Mouse (Mus musculus) lung, embryonic 16.5 days (tissue): ENCODE measurements around the gene Ddr1. TPM values are rescaled to one million over a fixed set of nuclear protein-coding genes. Genes with fewer than 3 reads are reported as not detected.

Source experiments
- ATAC-seq: fragments of 200-750 bp; cut with Nextera tagmentation; 2 replicates; pipeline ENCODE4 v1.8.0; 2017; ENCODE audit warnings: low read depth, mild to moderate bottlenecking, moderate library complexity
- H3K27ac ChIP-seq: fragments of 300-500 bp; sonication (generic); 2 replicates; pipeline ENCODE4 v1.5.1; 2014; ENCODE audit warnings: mild to moderate bottlenecking, control low read depth, low read length
- H3K27me3 ChIP-seq: fragments of 300-500 bp; sonication (generic); 2 replicates; pipeline ENCODE4 v1.6.1; 2014; ENCODE audit warnings: low read depth, low read length, mixed read lengths; ENCODE audit not compliant: control insufficient read depth, insufficient read depth
- H3K36me3 ChIP-seq: fragments of 300-500 bp; sonication (generic); 2 replicates; pipeline ENCODE4 v1.6.1; 2014; ENCODE audit warnings: low read length; ENCODE audit not compliant: control insufficient read depth, insufficient read depth
- H3K4me1 ChIP-seq: fragments of 300-500 bp; sonication (generic); replicated peaks from 2 replicates; pipeline ENCODE4 v1.6.1; 2014; ENCODE audit warnings: low read length, mixed read lengths; ENCODE audit not compliant: control insufficient read depth, insufficient read depth
- H3K4me2 ChIP-seq: fragments of 300-500 bp; sonication (generic); 2 replicates; pipeline ENCODE4 v1.6.1; 2014; ENCODE audit warnings: low read depth, low read length, control low read depth
- H3K4me3 ChIP-seq: fragments of 300-500 bp; sonication (generic); 2 replicates; pipeline ENCODE4 v1.5.1; 2014; ENCODE audit warnings: mild to moderate bottlenecking, low read length, control low read depth
- H3K9ac ChIP-seq: fragments of 300-500 bp; sonication (generic); 2 replicates; pipeline ENCODE4 v1.6.1; 2014; ENCODE audit warnings: low read length, control low read depth
- H3K9me3 ChIP-seq: fragments of 300-500 bp; sonication (generic); 2 replicates; pipeline ENCODE4 v1.6.1; 2016; ENCODE audit warnings: low read length; ENCODE audit not compliant: control insufficient read depth
- WGBS: fragments of 180-500 bp; shearing (Covaris S2); extraction: QIAGEN DNeasy Blood & Tissue Kit; methylation state at CpG from one replicate; pipeline ENCODE4 v1.1.7; 2014; 5-methylcytosine and 5-hydroxymethylcytosine counted together
- polyA plus RNA-seq: library from polyadenylated mRNA; unstranded; fragments of >200 nt; fragmentation: Nextera tagmentation; extraction: Ambion mirVana; gene quantifications from 2 replicates; pipeline ENCODE4 v1.2.1, GENCODE M21; 2015

The Ddr1 gene
- polyA plus RNA-seq, 1 experiment from 2014 or later: 50.5 TPM

GRCm38 (mm10) chr17:35698501-35698883 is 5.9 kb downstream of the Ddr1 start:
- peak overlapping the region; percentile 57 for H3K4me2 ChIP-seq
- 31% methylated on average over 5 of the region's 5 CpGs for WGBS

DNA sequence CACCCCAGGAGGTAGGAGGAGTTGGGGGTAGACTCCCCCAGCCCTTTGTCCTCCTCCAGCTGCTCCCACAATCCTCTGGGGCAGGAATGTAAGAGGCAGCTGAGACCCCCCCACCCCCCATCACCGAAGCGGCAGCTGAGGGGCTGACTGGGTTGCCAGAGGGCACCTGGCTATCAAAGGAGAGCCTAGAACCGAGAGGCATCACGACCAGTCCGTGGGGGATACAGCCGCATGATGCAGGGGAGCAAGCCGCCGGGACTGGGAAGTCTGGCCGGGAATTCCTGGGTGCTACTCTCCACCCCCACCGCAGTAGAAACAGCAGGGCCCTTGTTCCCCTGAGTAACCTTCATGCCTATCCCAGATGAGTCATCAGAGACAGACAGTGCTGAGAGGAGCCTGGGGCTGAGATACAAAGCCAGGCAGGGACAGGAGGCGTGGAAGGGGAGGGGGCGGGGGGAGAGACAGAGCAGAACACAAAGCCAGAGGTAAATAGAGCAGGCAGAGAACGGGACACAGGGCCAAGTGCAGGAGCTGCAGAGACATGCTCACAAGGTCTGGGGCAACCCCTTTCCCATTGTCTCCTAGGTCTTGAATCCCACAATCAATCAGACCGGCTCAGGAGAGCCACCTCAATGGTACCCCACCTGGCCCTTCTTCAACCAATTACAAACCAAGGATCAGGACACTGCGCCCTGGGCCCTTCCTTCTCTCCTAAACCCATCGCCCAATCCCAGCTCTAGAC is 6.5 kb downstream of the Ddr1 start:
- WGBS: 12% methylated on average over 16 of the region's 16 CpGs
- Histone ChIP-seq H3K4me3 (peak overlapping the region; percentile 40), H3K9ac (peak overlapping the region; percentile 57), H3K4me2 (peak overlapping the region; percentile 57), H3K9me3 (peaks cover 3% of the 10 kb centered on the region), H3K27ac (peak overlapping the region; percentile 75), H3K27me3 (no peaks in the 10 kb centered on the region), H3K4me1 (peaks cover 41% of the 10 kb centered on the region), H3K36me3 (peaks cover 7% of the 10 kb centered on the region)
- ATAC-seq: no peak

More at GRCm38 (mm10) chr17:35698501-35698883, 5.9 kb downstream of the Ddr1 start:
- Histone ChIP-seq H3K27me3 (no peaks in the 10 kb centered on the region), H3K27ac (peak overlapping the region; percentile 75), H3K9ac (peak overlapping the region; percentile 57), H3K4me1 (peaks cover 44% of the 10 kb centered on the region), H3K36me3 (peaks cover 2% of the 10 kb centered on the region; the same call in 1 of the 2 replicates), H3K4me3 (peak overlapping the region; percentile 40), H3K9me3 (peaks cover 3% of the 10 kb centered on the region)
- no peak for ATAC-seq

- H3K36me3 ChIP-seq: peaks cover 12% of the 10 kb centered on the region
- ATAC-seq: no peak
- peaks cover 3% of the 10 kb centered on the region for H3K9me3 ChIP-seq
- H3K9ac ChIP-seq: peak overlapping the region; percentile 57
- no peaks in the 10 kb centered on the region for H3K27me3 ChIP-seq
- H3K4me1 ChIP-seq: peaks cover 36% of the 10 kb centered on the region
- 30% methylated on average over 1 of the region's 1 CpGs for WGBS
- peak overlapping the region; percentile 40 for H3K4me3 ChIP-seq
- peak overlapping the region; percentile 57 for H3K4me2 ChIP-seq
- peak overlapping the region; percentile 75 for H3K27ac ChIP-seq
Observed at GRCm38 (mm10) chr17:35697429-35697758, 7.0 kb downstream of the Ddr1 start.

GRCm38 (mm10) chr17:35696691-35697090 is 7.7 kb downstream of the Ddr1 start:
- peak overlapping the region; percentile 75; the same call in 1 of the 2 replicates for H3K27ac ChIP-seq
- H3K36me3 ChIP-seq: peaks cover 17% of the 10 kb centered on the region
- 0 out of 2 replicates have a peak overlapping the region, but pooled peaks have one; percentile 9 for H3K4me3 ChIP-seq
- peaks cover 30% of the 10 kb centered on the region for H3K4me1 ChIP-seq
- peak overlapping the region; percentile 57 for H3K4me2 ChIP-seq
- no peak for ATAC-seq
- 15% methylated on average over 6 of the region's 6 CpGs for WGBS
- H3K27me3 ChIP-seq: no peaks in the 10 kb centered on the region
- H3K9ac ChIP-seq: no peak overlapping the region
- H3K9me3 ChIP-seq: peaks cover 3% of the 10 kb centered on the region

DNA sequence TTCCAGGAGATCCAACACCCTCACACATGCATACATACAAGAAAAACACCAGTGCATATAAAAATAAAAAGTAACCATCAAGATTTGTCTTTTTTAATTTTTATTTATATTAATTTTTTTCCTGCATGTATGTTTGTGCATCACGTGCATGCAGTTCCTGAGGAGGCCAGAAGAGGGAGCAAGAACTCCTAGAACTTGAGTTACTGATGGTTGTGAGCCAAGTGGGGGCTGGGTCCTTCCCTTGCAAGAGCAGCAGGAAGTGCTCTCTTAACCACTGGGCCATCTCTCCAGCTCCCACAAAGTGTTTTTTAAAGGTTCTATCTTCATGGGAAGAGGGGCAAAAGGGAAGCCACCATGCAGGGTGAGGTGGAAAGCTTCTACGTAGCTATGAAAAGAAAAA is 9.1 kb downstream of the Ddr1 start:
- peaks cover 17% of the 10 kb centered on the region for H3K36me3 ChIP-seq

GRCm38 (mm10) chr17:35693906-35694305 is 10.5 kb downstream of the Ddr1 start:
- WGBS: 81% methylated on average over 5 of the region's 5 CpGs
- Histone ChIP-seq H3K4me2 (no peak overlapping the region), H3K9ac (no peak overlapping the region), H3K9me3 (peaks cover 3% of the 10 kb centered on the region), H3K36me3 (peaks cover 26% of the 10 kb centered on the region), H3K4me3 (no peak overlapping the region), H3K27me3 (no peaks in the 10 kb centered on the region), H3K4me1 (peaks cover 23% of the 10 kb centered on the region), H3K27ac (no peak overlapping the region)
- ATAC-seq: no peak

More for the DNA sequence above, 9.1 kb downstream of the Ddr1 start:
- 95% methylated on average over 2 of the region's 2 CpGs for WGBS
- Histone ChIP-seq H3K4me1 (peaks cover 30% of the 10 kb centered on the region), H3K27ac (no peak overlapping the region), H3K9ac (no peak overlapping the region), H3K4me3 (no peak overlapping the region), H3K9me3 (peaks cover 3% of the 10 kb centered on the region), H3K27me3 (no peaks in the 10 kb centered on the region), H3K4me2 (no peak overlapping the region)
- ATAC-seq: no peak

DNA sequence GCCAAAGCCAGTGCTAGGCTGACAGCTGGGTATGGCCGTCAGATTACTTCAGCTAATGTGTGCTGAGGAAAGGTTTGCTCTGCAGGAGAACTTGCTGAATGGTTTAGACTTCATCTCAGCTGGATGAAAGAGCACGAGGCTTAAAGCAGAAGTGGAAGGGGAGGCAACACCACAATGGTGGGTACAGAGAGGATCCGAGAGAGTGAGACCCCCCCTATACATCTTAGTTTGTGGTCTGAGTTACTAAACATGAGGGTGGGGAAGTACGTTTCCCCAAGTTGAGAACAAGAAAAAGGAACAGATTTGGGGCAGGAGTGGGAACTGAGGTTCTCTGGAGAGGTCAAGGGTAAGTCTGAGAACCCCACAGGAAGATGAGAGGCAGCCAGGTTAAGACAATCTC is 12.1 kb downstream of the Ddr1 start:
- 73% methylated on average over 4 of the region's 4 CpGs for WGBS
- H3K36me3 ChIP-seq: peaks cover 37% of the 10 kb centered on the region
- peaks cover 9% of the 10 kb centered on the region for H3K4me1 ChIP-seq
- ATAC-seq: no peak
- no peaks in the 10 kb centered on the region for H3K27me3 ChIP-seq
- H3K4me3 ChIP-seq: no peak overlapping the region
- no peak overlapping the region for H3K9ac ChIP-seq
- no peak overlapping the region for H3K4me2 ChIP-seq
- H3K27ac ChIP-seq: no peak overlapping the region
- peaks cover 3% of the 10 kb centered on the region for H3K9me3 ChIP-seq

DNA sequence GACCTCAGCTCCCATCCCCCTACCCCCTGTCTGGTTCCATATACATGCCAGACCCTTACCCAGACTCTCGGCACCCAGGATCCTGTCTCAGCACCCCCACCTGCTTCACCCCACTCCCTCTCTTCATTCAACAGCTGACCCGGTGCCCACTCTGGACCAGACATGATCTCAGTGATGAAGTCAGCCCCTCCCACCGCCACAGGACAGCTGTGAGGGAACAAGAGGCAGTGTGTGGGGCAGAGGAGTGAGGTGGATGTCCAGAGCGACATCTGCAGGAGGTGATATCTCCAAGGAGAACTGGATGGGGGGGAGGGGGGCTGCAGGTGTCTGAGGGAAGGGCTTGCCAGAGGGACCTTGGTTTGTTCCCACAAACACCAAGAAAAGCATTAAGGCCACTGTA is 12.6 kb downstream of the Ddr1 start:
- Histone ChIP-seq H3K4me2 (no peak overlapping the region), H3K4me3 (no peak overlapping the region), H3K27me3 (no peaks in the 10 kb centered on the region), H3K27ac (no peak overlapping the region), H3K9ac (no peak overlapping the region), H3K36me3 (peaks cover 40% of the 10 kb centered on the region), H3K4me1 (peaks cover 4% of the 10 kb centered on the region), H3K9me3 (peaks cover 3% of the 10 kb centered on the region)
- no peak for ATAC-seq
- 76% methylated on average over 4 of the region's 4 CpGs for WGBS

GRCm38 (mm10) chr17:35689936-35690645 is 14.3 kb downstream of the Ddr1 start:
- WGBS: 92% methylated on average over 18 of the region's 18 CpGs
- Histone ChIP-seq H3K4me2 (no peak overlapping the region), H3K9ac (no peak overlapping the region), H3K27ac (no peak overlapping the region), H3K9me3 (no peaks in the 10 kb centered on the region), H3K27me3 (no peaks in the 10 kb centered on the region), H3K36me3 (peaks cover 50% of the 10 kb centered on the region), H3K4me1 (no peaks in the 10 kb centered on the region), H3K4me3 (no peak overlapping the region)
- ATAC-seq: no peak
